Mouse (Mus musculus): Measurements from ENCODE around the gene Mfrp.

GRCm38 (mm10) chr9:44119948-44120465 lies 18.5 kb downstream of the Mfrp start:
- TF ChIP-seq CTCF (conservative IDR thresholded peaks at IDR 0.05; ENCODE audit: insufficient read depth, insufficient read length, low read depth, low read length) (no peak), POLR2A (IDR thresholded peaks at IDR 0.05; ENCODE audit: low read depth, low read length) (no peak)

Data from kidney, adult 2 months (tissue).